Mouse (Mus musculus) liver, embryonic 14.5 days (tissue): Measurements from ENCODE around the gene Ypel1.

Experiments
- CTCF ChIP-seq: IDR thresholded peaks from 2 replicates; pipeline ENCODE4 v1.5.1; 2016; ENCODE audit warnings: antibody characterized with exemption, low read depth, control low read depth
- EP300 ChIP-seq: IDR thresholded peaks from 2 replicates; pipeline ENCODE4 v1.6.1; 2016; ENCODE audit warnings: antibody characterized with exemption, low read depth

DNA sequence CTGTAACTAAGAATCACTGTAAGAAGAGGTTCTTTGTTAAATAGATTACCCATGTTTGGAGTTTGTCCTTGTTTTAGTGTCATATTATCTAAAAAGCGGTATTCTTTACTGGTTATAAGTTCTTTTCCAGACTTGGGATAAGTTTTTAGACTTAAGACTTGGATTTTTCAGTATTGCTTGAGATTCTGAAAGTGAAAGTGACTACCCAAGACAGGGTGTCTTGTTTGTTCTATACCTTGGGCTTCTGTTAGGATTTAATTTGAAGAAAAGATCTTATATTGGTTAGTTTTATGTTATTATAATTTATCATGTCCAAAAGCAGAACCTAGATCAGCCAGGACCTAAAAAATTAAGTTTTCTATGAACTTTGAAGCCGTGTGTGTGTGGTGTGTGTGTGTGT is 35.7 kb upstream of the Ypel1 start:
- TF ChIP-seq CTCF (no peak), EP300 (no peak)
